Mouse (Mus musculus): ENCODE measurements around the gene Nfatc4.

The Nfatc4 gene

DNA sequence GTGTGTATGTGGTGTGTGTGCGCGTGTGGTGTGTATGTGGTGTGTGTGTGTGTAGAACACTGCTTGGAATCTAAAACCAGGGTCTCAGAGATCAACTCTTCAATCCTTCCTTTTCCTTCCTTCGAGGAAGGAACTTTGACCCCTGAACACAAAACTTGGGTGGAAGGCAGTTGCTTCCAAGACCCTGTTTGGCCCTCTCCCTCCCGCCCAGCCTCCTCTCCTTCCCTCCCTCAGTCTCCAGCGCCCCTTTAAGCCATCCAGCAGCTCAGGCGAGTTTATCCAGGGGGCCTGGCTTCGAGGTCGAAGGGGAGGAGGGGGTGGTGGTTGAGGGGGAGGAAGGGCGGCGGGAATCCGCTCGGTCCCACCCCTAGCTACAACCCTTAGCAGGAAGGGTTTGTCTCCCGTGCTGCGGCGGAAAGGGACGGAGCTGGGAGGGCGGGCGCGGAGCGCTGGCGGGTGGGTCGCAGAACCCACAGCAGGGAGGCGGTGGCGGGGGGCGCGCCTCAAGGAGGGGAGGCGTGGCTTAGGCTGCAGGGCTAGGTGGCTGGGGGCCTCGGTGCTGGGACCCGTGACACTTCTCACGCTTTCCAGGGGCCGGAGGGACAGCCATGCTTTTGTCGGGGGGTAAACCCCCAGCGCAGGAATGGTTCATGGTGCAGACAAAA, 30.8 kb downstream of the Nfatc4 start, which contains the start of gene Nynrin:
TSS of gene Nynrin (plus strand) at position 390 of the 665 bp plus-strand sequence.
- DNase-seq (ENCODE audit: low read depth) = no peak

DNA sequence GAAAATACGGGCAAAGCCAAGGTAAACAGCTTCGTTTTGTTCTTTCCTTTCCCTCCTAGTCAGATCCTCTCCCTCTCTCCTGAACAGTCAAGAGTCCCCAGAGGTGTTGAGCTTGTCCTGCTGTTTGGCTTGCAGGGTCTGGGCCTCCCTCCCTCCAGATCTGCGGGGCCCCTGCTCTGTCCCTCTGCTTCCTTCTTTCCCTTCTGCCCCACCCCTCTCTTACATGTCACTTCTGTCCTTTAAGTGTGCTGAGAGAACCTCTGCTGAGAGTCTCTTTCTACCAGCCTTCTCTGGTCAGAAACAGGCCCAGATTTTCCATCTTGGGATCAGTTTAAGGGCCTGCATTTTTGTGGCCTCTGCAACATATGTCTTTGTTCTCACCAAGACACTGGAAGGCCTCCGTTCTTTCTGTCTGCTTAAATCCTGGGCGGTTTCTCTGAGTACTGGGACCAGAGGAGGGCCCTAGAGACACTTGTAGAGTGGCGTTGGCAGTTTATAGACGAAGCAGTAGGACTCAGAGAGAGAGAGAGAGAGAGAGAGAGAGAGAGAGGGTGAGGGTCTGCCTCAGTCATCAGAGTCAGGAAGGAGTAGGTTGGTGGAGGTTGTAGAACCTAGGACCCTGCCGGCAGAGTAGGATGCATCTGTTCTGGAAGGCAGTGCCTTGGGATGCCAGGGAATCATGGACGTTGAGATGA, 31.6 kb downstream of the Nfatc4 start:
- DNase-seq (ENCODE audit: low read depth) = no peak

DNA sequence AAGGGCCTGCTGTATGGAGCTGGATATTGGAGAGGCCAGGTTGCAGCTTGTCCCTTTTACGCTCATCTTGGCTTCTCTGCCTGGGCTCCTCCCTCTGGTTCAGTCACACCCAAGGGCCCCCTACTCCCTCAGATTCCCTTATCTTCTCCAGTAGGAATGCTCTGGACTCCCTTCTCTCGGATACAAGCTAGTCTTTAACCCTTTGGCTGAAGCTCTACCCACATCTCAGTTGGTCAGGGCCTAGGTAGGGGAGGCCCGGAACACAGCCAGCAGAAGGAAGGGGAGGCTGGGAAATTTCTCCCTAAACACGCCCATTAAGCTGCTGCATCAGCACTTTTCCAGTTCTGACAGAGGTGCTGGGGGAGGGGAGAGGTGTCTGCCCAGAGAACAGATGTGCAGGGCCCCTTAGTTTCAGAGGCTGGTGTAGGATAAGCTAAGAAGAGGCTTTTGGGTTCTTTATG, 32.2 kb downstream of the Nfatc4 start:
- no peak for DNase-seq (ENCODE audit: low read depth)

DNA sequence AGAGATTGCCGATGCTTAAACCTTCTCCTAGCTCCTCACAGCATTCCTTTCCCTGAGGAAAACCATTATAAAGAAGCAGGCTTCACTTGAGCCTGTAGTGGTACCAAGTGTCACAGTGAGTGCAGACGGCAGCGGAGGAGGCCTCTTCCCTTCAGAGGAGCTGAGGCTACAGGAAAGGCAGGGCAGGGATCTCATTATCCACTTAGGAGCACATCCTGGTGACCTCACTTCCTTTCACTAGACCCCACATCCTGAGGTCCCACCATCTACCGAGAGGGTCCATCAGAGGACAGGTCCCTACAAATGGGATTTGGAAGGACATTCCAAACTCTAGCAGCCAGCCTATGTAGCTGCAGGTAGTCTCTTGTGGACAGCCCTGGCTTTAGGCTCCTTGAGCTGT, 34.6 kb downstream of the Nfatc4 start:
- DNase-seq (ENCODE audit: low read depth) = no peak

DNA sequence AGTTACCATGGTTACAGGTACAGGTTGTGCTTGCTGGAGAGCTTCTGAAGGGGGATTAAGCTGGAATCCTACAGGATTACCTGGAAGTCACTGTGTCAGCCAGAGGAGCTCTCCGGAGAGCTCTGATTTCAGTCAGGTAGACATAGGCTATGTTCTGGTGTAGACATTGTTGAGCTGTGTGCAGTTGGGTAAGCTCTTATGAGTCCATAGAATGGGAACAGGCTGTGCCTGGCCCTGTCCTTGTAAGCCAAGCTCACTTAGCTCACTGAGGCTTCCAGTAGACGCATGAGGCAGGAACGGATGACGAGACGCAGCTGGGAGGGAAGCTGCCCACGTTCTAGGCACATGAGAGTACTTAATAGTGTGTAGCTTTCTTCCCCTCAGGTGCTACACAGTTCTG, 39.2 kb downstream of the Nfatc4 start:
- DNase-seq (ENCODE audit: low read depth) = no peak

DNA sequence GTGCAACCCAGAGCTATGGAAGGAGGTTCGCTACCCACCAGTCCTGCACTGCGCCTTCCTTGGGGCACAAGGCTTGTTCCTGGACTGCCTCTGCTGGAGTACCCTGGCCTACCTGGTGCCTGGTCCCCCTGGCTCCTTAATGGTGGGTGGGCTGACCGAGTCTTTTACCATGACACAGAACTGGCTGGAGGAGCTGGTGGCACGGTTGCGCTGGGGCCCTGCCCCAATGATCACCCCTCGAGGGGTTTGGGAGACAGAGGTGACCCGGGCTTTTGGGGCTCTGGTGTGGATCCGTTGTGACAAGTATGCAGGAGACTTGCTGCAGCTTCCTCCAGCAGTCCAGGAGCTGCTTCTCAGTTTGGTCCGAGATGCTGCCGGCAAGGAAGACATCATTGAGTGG, 40.0 kb downstream of the Nfatc4 start:
- DNase-seq (ENCODE audit: low read depth) = no peak

DNA sequence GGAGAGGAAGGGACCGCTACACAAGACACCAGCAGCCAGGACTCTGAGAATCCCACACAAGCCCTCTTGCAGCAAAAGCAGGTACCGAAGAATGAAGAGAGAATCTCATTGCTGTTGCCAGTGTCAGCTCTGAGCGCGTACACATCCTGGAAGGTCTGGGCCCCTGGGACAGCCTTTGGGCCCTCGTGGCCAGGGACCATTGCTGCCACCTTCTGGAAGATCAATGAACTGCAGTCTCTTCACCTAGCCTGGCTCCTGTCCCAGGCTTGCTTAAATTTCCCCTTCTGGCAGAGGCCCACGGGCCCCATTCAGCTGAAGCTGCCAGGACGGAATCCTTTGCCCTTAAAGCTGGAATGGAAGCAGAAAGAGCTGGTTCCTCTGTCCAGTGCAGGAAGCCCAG, 40.8 kb downstream of the Nfatc4 start:
- DNase-seq (ENCODE audit: low read depth) = peak; percentile 59

DNA sequence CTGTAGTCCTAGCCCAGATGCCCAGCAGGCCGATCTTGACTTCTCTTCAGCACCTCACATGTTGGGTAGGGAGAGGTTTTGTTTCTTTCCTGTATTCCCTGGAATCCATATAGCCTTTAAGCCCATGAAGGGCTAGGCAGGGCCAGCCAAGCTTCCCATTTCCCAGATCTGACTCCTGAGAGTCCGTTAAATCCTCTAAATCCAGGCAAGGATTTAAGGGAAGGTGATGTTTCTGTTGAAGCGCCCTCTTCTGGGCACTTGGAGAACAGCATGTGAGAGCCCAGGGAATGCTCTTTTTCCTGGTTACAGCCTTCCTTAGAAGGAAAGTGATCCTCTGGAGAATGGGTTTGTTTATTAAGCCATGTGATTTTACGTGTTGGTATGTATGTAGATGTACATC, 44.0 kb downstream of the Nfatc4 start:
- no peak for DNase-seq (ENCODE audit: low read depth)

DNA sequence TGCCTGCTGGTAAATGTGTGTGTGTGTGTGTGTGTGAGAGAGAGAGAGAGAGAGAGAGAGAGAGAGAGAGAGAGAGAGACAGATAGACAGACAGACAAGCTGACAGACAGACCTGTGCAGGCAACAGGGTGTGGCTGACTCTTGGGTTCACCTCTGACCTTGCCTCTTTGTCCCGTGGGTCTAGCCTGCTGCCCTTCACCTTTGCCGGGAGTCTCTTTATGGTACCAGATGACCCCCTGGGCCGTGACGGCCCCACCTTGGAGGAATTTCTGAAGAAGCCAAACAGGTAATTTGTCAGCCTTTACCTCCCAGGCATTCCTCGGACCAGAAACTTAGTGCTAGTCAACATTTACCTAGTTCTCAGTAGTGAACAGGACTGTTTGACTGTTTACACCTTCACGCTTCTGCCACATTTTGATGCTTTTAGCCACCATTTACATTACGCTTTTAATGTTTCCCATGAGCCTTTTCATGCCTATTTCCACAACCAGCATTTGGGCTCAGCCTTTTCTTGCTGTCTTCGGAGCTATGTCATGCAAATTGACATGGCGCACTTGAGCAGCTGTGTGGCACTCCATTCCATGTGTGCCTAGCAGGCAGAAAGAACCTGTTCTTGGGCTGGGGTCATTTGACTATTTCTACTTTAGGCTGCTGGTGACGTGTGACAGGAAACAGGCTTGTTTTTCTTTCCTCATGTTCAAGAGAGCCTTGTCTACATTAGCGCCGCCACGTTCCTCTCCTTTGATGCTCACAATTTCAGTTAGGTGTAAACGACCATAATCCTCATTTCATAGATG, 45.5 kb downstream of the Nfatc4 start:
- DNase-seq (ENCODE audit: low read depth) = no peak

DNA sequence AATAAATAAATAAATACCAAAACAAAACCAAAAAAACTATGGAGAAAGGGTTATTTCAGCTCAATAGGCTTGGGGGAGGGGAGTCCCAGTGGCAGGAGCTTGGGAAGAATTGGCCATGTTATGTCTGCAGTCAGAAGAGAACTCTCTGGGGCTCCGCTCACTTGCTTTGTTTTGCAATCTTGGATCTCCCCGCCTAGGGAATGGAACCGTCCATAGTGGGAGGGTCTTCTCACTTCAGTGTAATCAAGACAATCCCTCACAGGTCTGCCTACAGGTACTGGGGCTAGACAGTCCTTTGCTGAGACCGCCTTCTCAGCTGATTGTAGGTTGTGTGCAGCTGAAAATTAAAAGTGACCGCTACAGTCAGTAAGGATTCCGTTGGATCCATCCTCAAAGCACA, 46.6 kb downstream of the Nfatc4 start:
- no peak for DNase-seq (ENCODE audit: low read depth)

DNA sequence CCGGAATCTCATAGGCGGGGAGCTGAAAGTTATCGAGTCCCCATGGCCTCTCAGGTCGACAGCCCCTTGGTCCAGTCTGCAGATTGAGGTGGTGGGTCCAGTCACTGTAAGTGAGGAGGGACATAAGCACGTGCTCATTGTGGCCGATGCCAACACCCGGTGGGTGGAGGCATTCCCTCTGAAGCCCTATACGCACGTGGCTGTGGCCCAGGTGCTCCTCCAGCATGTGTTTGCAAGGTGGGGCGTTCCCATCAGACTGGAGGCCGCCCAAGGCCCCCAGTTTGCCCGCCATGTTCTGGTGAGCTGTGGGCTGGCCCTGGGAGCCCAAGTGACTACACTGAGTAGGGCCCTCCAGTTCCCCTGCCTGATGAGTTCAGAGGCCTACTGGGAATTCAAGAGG, 49.1 kb downstream of the Nfatc4 start:
- no peak for DNase-seq (ENCODE audit: low read depth)

DNA sequence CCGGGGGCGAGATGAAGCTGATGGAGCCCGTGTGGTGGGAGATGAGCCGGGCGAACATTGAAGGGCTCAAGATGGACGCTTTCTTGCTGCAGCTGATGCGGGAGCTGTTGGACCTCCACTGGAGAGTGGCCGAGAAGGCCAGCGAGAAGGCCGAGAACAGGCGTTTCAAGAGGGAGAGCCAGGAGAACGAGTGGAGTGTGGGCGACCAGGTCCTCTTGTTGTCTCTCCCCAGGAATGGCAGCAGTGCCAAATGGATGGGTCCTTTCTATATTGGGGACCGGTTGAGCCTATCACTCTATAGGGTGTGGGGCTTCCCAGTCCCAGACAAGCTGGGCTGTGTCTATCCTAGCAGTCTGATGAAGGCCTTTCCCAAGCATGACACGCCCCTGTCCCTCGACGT, 49.6 kb downstream of the Nfatc4 start:
- no peak for DNase-seq (ENCODE audit: low read depth)

DNA sequence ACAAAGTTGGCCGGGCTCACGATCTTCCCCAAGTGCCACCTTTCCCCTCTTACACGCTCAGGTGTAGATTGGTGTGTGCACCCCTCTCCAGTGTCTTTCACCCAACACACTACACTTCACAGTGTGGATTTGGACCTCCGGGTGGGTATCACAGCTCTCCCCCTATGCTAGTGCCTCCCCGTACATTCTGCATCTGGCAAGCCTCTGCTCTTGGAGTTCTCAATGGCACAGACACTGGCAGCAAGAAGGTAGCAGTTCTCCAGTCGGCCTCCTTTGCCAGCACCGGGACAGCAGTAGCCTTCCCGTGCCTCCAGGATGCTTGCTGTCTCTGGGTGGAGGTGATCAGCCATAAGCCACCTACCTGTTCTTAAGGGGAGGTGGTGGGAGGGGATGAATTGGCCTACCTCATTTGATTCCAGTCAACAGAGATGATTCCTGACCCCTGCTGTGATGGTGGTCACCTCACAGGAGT, 50.3 kb downstream of the Nfatc4 start:
- DNase-seq (ENCODE audit: low read depth) = no peak

DNA sequence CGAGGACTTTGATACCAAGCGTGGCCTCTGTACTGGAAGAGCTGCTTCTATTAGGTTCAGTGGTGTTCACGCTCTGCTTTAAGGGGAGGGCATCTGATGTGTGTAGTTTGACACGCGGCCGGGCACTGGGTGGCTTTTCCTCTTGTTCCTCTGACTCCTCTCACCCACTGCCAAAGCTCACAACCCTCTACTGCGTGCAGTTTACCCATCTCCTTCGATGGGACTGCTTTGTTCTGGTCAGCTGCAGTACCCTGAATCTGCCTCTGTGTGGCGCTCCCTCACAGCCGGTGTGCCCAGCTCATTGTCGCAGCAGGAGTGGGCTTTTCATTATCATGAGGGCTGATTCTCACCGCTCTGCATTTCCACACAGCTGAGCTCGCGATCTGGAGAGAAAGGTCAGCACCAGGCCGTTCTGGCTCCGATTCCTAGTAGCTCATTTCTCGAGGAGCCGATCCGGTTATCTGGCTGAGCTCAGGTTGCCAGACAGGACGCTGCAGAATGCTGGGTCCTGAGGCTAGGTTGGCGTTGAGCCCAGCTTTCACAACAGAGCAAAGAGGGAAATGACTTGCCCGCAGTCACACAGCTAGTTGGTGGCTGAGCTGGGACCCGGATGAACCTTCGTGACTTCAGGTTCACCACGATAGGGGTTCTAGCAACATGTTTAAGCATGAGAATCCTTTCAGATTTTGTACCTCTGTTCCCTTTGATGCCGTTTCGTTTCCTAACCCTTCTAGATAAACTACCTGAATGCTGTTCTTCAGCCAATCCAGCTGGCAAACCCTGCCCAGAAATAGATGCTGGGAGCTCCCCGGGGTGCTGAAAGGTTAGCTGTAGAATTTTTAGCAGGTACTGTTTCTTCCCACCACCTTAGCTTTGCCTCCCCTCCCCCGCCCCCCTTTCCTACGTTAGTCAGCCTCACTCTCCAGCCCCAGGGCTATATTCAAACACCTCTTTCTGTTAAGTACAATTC, 51.1 kb downstream of the Nfatc4 start:
- DNase-seq (ENCODE audit: low read depth) = peak; percentile 60

DNA sequence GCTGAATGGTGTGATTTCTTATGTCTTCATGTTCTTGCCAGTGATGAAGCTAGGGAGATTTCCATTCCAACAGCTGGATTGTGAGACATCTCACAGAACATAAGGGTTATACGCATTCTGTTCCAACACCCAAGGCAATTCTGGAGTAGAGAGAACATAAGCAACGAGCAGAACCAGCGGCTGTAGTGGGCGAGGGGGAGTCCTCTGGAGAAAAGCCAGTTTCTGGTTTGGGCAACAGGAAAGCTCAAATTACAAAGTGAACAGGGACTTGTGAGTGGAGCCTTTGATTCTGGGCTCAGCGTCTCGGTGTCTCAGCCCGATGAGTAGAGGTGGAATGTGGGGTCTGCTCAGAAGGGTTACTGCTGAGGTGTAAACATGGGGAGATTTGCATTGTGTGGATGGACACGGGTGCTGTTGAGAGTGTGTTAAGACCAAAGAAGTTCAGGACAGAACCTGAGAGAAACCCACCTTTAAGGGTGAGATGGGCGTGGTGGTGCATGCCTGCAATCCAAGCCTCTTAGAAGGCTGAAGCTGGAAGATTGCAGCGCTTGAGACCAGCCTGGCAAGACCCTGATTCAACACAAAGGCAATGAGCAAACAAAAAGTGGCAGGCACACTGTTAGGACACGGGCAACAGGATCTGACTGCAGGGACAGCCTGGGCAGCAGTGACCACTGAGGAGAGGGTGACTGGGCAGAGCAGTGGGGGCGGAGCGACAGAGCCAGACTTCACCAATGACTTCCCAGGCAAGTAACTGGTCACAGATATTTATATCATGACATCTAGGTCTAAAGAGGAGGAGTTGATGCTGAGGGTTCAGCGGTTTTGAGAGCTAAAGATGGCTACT, 54.7 kb downstream of the Nfatc4 start:
- no peak for DNase-seq (ENCODE audit: low read depth)

DNA sequence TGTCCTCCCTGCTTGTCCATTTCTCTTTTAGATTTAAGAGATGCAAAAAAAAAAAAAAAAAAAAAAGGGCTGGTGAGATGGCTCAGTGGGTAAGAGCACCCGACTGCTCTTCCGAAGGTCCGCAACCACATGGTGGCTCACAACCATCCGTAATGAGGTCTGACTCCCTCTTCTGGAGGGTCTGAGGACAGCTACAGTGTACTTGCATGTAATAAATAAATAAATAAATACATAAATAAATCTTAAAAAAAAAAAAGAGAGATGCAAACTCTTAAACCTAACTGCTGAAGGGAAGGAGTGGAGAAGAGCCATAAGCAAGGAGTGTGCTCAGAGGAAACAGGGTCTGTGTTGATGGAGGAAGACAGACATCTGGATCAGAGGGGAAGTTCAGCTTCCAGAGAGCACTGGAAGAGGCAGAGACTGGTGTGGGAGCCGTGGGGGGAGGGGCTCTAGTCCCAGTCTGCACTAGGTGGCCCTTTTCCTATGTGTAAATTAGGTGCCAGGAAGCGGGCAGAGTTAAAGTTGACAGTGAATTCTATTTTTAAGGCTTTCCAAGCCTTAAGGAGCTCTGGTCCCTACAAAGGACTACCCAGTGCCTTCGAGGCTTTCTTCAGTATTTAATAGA, 55.5 kb downstream of the Nfatc4 start:
- no peak for DNase-seq (ENCODE audit: low read depth)

DNA sequence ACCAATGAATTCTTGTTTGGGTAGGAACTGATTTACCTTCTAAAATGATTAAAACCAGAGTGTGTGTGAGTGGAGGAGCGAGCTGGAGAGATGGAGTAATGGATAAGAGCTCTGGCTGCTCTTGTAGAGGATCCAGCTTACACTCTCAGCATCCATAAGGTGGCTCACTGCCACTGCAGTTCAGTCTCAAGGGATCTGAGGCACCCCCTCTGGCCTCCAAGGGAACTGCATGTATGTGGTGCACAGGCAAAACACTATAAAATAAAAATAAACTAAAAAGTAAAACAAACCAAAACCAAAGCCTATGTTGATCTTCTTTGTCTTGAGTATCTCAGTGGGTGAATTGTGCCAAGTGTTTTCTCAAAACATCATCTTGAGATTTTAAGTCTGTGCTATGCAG, 56.7 kb downstream of the Nfatc4 start:
- peak; percentile 63 for DNase-seq (ENCODE audit: low read depth)

DNA sequence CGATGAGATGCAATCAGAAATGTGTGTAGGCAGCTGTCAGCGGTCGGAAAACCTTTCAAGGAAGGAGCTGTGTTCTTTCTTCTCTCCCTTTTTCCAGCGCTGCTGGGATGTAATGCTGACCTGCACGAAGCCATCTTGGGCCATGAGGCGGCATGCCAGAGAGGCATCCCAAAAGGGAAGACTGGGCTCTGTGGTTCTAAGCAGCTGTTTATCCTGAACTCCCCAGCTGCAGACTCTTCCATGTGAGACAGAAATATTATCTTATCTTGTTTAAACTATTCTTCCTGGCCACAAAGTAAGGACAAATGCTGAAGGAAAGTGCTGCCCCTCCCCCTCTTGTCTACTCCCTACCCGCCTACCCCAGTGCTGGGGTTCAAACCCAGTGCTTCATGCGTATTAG, 58.0 kb downstream of the Nfatc4 start:
- no peak for DNase-seq (ENCODE audit: low read depth)

DNA sequence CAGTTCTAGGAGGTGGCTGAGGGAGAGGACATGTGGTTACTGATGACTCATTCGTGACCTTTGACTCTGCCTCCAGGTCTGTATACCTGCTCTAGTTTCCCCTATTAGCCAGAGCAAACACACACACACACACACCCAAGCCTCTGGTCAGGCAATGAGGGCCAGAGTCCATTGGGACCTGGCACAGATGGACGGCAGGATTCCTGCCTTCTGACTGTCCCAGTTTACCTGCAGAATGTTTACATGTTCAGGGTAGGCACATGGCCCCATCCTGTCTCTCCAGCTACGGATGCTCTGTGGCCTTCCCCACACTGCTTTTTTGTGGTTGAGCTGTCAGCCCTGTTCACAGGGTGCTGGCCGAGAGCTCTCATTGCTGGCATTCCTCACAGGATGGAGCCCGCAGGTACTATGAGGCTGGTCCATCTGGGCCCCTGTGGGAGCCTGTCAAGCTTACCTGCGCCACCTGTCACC, 59.3 kb downstream of the Nfatc4 start:
- DNase-seq (ENCODE audit: low read depth) = no peak

DNA sequence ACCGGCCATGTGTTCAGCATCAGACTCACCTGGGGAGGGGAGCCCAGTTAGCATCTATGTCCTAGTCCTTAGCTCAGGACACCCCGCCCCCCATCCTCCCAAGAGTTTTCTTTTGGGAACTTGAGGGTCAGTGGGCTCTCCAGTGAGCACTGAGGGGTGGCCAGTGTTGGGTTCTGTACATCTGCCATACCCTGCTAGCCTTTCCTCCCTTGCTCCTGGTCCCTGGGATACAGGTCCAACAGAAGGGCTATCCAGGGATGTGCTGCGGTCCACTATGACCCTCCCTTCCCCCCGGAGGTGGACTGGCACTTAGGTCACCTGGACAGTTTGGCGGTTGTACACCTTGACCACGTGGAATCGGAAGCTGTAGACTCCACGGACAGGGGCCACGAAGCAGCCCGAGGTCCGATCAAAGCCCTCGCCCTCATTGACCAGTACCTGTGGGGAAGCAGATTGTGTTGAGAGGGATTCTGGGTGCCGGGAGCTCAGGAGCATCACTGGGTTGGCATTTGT, 60.3 kb downstream of the Nfatc4 start:
- no peak for DNase-seq (ENCODE audit: low read depth)
